Mouse (Mus musculus) bone marrow, adult 2 months (tissue): Measurements from ENCODE around the gene Arhgap24. TPM values are rescaled to one million over a fixed set of nuclear protein-coding genes. Genes with fewer than 3 reads are reported as not detected.

Experiments
- H3K27ac ChIP-seq: fragments of 200-500 bp; 2 replicates; pipeline ENCODE4 v1.5.1; 2012; ENCODE audit warnings: low read depth, mild to moderate bottlenecking, control low read depth, inconsistent platforms, low read length; ENCODE audit not compliant: control insufficient read depth, poor library complexity, insufficient read depth
- H3K4me1 ChIP-seq: fragments of 200-500 bp; 2 replicates; pipeline ENCODE4 v1.6.1; 2011; ENCODE audit warnings: low read length; ENCODE audit not compliant: control insufficient read depth, insufficient read depth
- H3K4me3 ChIP-seq: fragments of 200-500 bp; replicated peaks from 2 replicates; pipeline ENCODE3; 2011; ENCODE audit warnings: mild to moderate bottlenecking, low read depth, low read length, control low read depth; ENCODE audit not compliant: control insufficient read depth
- CTCF ChIP-seq: fragments of 200-500 bp; IDR thresholded peaks from 2 replicates; pipeline ENCODE4 v1.5.1; 2011; ENCODE audit warnings: low read length, control low read depth; ENCODE audit not compliant: control insufficient read depth, insufficient read depth
- POLR2A ChIP-seq: fragments of 200-500 bp; IDR thresholded peaks from 2 replicates; pipeline ENCODE4 v1.6.1; 2011; ENCODE audit warnings: low read depth, mild to moderate bottlenecking, control low read depth, low read length, borderline replicate concordance; ENCODE audit not compliant: control insufficient read depth
- WGBS: fragments of 180-500 bp; shearing (Covaris S2); methylation state at CpG from one replicate; pipeline ENCODE4 v1.1.7; 2018; 5-methylcytosine and 5-hydroxymethylcytosine counted together
- polyA plus RNA-seq: library from polyadenylated mRNA; stranded (reverse); fragments of >200 nt; gene quantifications from 2 replicates; pipeline ENCODE4 v1.2.4, GENCODE M21; 2011; ENCODE audit warnings: low replicate concordance; ENCODE audit not compliant: missing spikeins, insufficient read depth, insufficient read length

Gene Arhgap24
- polyA plus RNA-seq, 1 experiment: 4.1 TPM

- TF ChIP-seq CTCF (no peak), POLR2A (no peak)
- no peak overlapping the region for H3K4me3 ChIP-seq
- no peak overlapping the region for H3K27ac ChIP-seq
- H3K4me1 ChIP-seq: no peaks in the 10 kb centered on the region
- WGBS: 84% methylated on average over 3 of the region's 3 CpGs
These were observed 185.7 kb downstream of the Arhgap24 start for GRCm38 (mm10) chr5:102666886-102667285.

DNA sequence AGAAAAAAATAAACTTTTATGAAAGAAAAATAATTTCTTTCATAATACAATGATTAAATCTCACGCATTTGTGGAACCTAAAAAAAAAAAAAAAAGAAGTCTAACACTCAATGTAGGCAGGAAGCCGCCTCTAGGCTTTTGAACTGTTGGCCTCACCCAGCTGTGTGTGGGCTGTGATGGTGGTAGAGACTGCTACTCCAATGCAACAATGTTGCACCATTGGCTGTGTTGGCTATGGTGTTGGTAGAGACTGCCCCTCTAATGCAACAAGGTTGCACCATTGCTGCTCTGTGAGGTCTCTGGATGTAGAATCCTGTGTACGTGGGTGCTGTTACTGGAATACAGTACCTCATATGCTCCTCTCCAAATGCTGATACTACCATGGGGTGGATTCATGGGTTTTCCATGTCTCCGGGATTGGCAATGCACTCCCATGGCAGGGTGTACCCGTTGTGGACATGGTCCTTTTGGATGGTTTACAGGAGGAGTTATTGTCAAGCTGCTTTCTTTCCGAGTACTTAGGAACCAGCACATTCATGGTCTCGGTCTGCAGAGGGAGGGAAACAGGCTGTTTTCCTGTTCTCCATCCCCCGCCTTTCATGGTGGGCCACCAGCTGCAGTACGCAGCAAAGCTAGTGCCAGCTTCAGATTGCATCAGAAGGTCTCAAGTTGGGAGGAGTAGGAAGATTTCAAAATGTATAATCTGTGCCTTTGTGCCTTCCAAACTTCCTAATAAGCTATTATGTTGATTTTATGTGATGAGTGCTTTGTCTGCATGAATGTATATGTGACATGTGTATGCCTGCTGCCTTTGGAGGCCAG lies 186.8 kb downstream of the Arhgap24 start:
- Histone ChIP-seq H3K4me1 (no peaks in the 10 kb centered on the region), H3K27ac (no peak overlapping the region), H3K4me3 (no peak overlapping the region)
- WGBS: 73% methylated on average over 9 of the region's 9 CpGs
- TF ChIP-seq POLR2A: no peak
- no peak for TF ChIP-seq CTCF

DNA sequence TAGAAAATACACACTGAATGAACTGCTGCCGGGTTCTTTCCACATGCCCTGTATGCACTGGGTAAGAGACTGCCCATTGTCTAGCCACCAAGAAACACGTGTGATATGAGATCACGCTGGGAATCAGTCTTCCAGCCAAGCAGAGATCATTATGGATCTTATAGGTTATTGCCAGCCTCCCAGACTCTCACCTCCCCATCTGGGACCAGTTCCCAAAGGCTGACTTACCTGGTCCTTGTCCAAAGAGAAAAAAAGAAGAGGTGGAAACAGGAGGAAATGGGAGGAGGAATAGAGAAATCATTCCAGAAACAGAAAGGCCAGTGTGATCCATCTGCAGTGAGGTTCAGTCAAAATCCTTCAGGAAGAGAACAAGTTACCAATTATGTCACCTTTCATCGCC lies 189.0 kb downstream of the Arhgap24 start:
- Histone ChIP-seq H3K4me1 (no peaks in the 10 kb centered on the region), H3K4me3 (no peak overlapping the region), H3K27ac (no peak overlapping the region)
- WGBS: 71% methylated on average over 4 of the region's 4 CpGs
- TF ChIP-seq POLR2A (no peak), CTCF (no peak)

GRCm38 (mm10) chr5:102670731-102671345 lies 189.6 kb downstream of the Arhgap24 start:
- TF ChIP-seq CTCF: no peak
- no peak for TF ChIP-seq POLR2A
- no peak overlapping the region for H3K27ac ChIP-seq
- H3K4me1 ChIP-seq: no peaks in the 10 kb centered on the region
- WGBS: 60% methylated on average over 5 of the region's 5 CpGs
- H3K4me3 ChIP-seq: no peak overlapping the region

GRCm38 (mm10) chr5:102675326-102675725 lies 194.1 kb downstream of the Arhgap24 start:
- no peak overlapping the region for H3K4me3 ChIP-seq
- TF ChIP-seq CTCF (no peak), POLR2A (no peak)
- WGBS: 70% methylated on average over 2 of the region's 2 CpGs
- no peak overlapping the region for H3K27ac ChIP-seq
- H3K4me1 ChIP-seq: no peaks in the 10 kb centered on the region

GRCm38 (mm10) chr5:102677176-102677575 lies 196.0 kb downstream of the Arhgap24 start:
- TF ChIP-seq POLR2A (no peak), CTCF (no peak)
- no peak overlapping the region for H3K4me3 ChIP-seq
- 39% methylated on average over 2 of the region's 2 CpGs for WGBS
- H3K4me1 ChIP-seq: no peaks in the 10 kb centered on the region
- H3K27ac ChIP-seq: no peak overlapping the region

GRCm38 (mm10) chr5:102687673-102688072 lies 206.5 kb downstream of the Arhgap24 start:
- 60% methylated on average over 5 of the region's 5 CpGs for WGBS
- TF ChIP-seq CTCF (no peak), POLR2A (no peak)

GRCm38 (mm10) chr5:102692487-102692886 lies 211.3 kb downstream of the Arhgap24 start:
- WGBS: 16% methylated on average over 4 of the region's 4 CpGs
- no peak for TF ChIP-seq CTCF
- TF ChIP-seq POLR2A: no peak
- H3K4me1 ChIP-seq: no peaks in the 10 kb centered on the region
- H3K27ac ChIP-seq: no peak overlapping the region
- no peak overlapping the region for H3K4me3 ChIP-seq

More at GRCm38 (mm10) chr5:102687673-102688072, 206.5 kb downstream of the Arhgap24 start:
- Histone ChIP-seq H3K27ac (no peak overlapping the region), H3K4me1 (no peaks in the 10 kb centered on the region), H3K4me3 (no peak overlapping the region)

- TF ChIP-seq POLR2A (no peak), CTCF (no peak)
- no peaks in the 10 kb centered on the region for H3K4me1 ChIP-seq
- H3K4me3 ChIP-seq: no peak overlapping the region
- 68% methylated on average over 2 of the region's 2 CpGs for WGBS
- no peak overlapping the region for H3K27ac ChIP-seq
These were observed 212.0 kb downstream of the Arhgap24 start for GRCm38 (mm10) chr5:102693192-102693591.
